Mouse (Mus musculus) spleen, postnatal 4 days (tissue): ENCODE data around the gene Rasa3.
A peak's percentile ranks its signal among the peaks of the same experiment; 100 is the strongest.

Experiments
- DNase-seq, 2 experiments: peaks; one replicate each; pipeline ENCODE4 v3.0.0; 2022; ENCODE audit warnings: low spot score in 2 of 2

Gene Rasa3

GRCm38 (mm10) chr8:13620226-13620920, 57.0 kb downstream of the Rasa3 start:
- DNase-seq, result no peak

DNA sequence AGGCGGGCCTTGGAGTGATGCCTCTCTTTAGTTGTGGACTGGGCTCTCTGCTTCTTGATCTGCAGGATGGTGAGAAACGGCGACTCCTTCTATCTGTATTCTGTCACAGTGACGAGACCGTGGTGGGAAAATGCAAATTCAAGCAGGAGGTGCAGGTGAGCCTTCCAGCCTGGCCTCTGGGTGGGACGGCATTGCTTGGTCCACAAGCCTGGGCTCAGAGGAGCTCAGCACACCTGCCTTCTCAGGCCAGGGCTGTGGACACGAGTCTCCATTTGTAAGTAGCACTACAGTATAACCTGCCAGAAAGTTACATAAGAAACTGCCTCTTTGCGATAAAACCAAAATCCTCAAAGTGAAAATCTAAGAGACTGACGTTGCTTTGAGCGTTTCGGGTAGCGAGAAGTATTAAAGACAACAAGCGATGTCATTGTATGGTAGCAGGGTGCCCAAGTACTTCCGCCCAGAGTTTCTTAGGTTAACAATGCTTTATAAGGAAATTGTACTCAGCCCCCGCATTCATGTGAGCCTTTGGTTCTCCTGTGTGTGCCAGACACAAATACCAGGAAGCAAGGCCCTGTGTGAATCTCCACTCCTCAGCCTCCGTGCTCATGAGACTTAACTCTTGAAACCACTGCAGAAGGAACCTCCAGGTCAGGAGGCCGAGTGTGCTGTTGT, 60.4 kb downstream of the Rasa3 start:
- no peak for DNase-seq

GRCm38 (mm10) chr8:13614924-13615391, 62.4 kb downstream of the Rasa3 start:
- no peak for DNase-seq

DNA sequence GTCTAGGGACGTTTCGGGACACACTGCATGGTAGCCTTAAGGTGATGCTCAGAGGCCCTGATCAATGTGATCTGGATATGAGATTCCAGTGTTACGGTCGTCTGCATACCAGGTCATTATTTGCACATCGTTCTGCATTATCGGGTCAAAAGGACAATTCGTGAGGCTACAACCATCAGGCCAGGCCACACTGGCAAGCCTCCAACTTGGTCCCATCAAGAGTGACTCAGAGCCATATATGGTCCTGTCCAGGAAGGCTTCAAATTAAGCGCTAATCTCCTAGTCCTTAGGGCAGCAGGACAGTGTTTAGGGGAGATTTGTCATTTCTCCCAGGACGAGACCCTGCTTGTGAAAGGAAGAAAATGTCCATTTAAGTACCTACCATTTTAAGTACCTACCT, 63.3 kb downstream of the Rasa3 start:
- no peak for DNase-seq

- no peak for DNase-seq
These were observed 65.7 kb downstream of the Rasa3 start for GRCm38 (mm10) chr8:13611702-13612101.

- no peak for DNase-seq
These were observed 67.4 kb downstream of the Rasa3 start for GRCm38 (mm10) chr8:13609971-13610370.

GRCm38 (mm10) chr8:13608946-13609345, 68.5 kb downstream of the Rasa3 start:
- no peak for DNase-seq

DNA sequence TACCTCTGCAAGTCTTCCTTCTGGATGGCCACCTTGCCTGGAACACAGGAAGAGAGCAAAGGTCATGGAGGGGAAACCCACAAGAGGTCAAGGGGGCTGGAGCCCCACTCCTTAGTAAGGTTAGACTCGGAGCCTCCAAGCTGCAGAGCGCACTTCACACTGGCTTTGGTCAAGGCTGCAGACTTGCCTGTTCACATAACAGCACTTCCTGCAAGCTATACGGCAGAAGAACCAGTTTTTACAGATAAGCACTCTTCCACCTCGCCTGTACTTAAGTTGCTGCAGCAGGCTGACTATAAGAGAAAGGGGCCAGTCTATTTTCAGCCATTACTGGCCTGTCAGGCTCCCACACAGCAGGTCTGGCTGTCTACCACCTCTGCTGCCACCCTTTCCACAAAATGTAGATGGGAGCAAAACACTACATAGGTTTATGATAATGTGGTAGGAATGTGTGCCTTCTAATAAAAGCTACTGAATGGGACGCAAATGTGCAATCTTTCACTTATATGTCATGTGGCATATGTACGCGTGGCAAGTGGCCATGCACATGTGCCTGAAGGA, 71.4 kb downstream of the Rasa3 start:
- DNase-seq, result no peak

GRCm38 (mm10) chr8:13602621-13603020, 74.8 kb downstream of the Rasa3 start:
- peak in 1 of 2 experiments; percentile 39 for DNase-seq

DNA sequence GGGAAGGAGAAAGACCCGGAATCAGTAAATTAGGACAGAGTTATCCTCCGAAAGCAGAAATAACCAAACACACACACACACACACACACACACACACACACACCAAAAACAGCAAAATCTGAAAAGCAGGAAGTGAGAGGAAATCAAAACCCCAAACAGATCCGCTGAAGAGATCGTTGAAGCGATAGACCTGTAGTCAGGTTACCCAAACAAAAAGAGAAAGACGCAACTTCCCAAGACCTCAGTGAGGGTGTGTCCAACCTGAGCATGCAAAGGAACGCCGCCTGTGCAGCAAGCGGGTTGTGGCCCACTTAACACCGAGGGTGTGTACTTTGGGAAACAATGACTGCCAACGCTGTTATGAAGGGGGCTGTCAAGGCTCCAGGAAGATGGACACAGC, 76.2 kb downstream of the Rasa3 start:
- DNase-seq, result peak; percentile 43 to 70

GRCm38 (mm10) chr8:13600716-13601115, 76.7 kb downstream of the Rasa3 start:
- no peak for DNase-seq

GRCm38 (mm10) chr8:13600204-13600603, 77.2 kb downstream of the Rasa3 start:
- DNase-seq, result peak; percentile 66 to 81

DNA sequence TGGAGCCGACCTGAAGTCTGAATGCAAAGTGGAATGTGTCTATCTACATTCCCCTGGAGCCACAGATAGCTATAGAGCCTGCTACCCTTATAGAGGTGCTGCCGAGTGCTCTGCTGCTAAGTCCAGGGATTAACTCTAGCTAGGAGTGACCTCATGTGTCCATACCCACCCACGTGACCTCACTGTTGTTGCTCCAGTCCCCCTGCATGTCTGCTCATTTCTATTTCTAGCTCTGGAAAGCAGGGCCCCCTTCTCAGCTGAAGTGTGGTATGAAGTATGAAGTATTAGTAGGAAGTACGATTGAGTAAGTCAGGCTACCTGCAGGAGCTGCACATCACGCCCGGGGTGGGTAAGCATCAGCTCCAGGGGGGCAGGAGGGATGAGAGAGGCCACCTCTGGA, 79.6 kb downstream of the Rasa3 start:
- no peak for DNase-seq

DNA sequence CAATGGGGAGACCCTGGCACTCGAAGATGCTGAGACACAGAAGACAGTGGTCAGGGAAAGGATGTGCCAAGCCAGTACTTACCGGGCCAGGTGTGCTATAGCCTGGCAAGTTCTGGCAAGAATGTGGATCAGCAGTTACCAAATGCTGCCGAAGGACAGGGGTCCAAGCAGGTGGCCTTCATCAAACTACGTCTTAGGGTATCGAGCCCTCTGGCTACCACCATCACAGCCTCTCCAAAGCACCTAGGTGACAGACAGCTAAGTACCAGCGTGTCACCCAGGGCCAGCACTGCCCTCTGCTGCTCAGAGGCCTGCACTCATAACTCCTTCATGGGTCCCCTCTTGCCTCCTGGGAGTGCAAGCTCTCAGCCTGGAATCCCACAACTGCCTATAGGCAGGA, 81.5 kb downstream of the Rasa3 start:
- peak; percentile 45 to 75 for DNase-seq

- DNase-seq, result peak; percentile 78 to 83
These were observed 82.5 kb downstream of the Rasa3 start for GRCm38 (mm10) chr8:13594884-13595323.

- DNase-seq, result peak in 1 of 2 experiments; percentile 61
These were observed 84.1 kb downstream of the Rasa3 start for GRCm38 (mm10) chr8:13593340-13593739.

- DNase-seq, result no peak
These were observed 86.2 kb downstream of the Rasa3 start for GRCm38 (mm10) chr8:13591246-13591645.

DNA sequence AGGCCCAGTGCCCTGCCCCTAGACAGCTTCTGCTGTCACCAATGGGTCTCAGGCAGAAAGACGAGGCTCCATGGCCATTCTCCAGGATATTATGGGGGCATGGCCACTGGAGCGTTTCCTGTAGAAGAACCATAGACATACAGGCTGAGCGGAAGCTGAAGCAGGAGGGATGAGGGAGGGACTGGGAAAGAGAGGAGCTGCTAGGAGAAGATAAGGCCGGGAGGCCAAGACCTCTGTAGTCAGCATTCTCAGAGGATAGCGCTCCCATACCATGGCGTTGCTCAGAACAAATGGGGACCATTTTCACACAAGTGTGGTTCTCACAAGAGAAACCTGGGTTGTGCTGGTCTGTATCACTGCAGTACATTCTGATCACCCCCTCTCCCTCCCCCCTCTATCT, 88.3 kb downstream of the Rasa3 start:
- no peak for DNase-seq

DNA sequence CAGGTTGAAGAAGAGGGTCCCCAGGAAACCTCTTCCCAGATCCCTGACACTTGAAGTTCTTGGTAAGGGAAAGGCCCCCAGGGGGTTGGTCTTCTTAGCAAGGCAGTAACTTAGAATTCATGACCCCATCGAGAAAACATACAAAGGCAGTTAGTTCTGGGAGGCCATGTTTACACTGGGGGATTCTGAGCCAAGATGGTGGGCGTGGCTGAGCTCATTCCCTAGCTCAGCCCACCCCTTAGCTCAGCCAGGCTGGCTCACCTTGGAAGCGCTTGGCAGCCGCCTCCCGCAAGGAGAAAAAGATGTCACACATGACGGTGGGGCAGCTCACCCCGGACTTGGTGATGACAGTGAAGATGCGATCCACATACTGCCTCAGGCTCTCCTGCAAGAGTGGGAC, 92.8 kb downstream of the Rasa3 start:
- DNase-seq, result no peak

DNA sequence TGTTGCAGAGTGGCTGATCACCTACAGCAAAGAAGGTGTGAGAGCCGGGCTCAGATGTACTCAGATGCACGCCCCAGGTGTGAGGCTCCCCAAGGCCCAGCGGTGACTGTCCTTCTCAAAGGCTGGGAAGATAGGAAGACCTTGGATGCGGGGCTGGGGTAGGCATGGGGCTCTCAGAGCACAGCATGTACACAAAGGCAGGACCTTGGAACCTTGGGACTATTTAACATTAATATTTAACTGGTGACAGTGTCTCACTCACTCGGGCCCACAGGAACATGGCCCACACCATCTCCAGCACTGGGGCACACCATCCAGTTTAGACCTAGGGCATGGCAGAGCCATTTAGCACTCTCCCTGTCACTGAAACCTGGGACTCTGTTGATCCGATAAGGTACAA, 99.5 kb downstream of the Rasa3 start:
- DNase-seq, result no peak

GRCm38 (mm10) chr8:13571999-13572398, 105.4 kb downstream of the Rasa3 start:
- no peak for DNase-seq

- DNase-seq, result peak in 1 of 2 experiments; percentile 21
These were observed 115.3 kb downstream of the Rasa3 start, which contains the start of gene 1700029H14Rik for GRCm38 (mm10) chr8:13562118-13562517. Gene 1700029H14Rik, minus strand, starts transcription at chr8:13562461.

- no peak for DNase-seq
These were observed 119.9 kb downstream of the Rasa3 start for GRCm38 (mm10) chr8:13557526-13557925.
